Mouse (Mus musculus): ENCODE measurements around the gene Cherp. TPM values are rescaled to one million over a fixed set of nuclear protein-coding genes. Genes with fewer than 3 reads are reported as not detected.

Cherp gene
- total RNA-seq, 2 experiments from 2014 or later: 66.5 to 72.0 TPM

DNA sequence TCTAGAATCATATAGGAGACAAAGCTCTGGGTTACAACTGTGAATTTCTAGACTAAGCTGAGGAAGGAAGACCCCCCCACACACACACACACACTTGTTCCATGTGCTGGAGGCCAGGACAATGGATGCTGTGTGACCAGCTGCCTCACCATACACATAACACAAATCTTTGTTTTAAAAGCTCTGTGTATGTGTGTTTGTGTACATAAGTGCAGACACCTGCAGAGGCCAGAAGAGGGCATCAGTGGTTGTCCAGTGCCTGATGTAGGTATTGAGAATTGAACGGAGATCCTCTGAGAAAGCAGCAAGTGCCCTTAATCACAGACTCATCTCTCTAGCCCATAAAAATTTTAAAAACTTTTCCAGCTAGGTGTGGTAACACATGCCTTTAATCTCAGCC is 52.1 kb downstream of the Cherp start:
- intact Hi-C loops (cut with DNase I): no loop called here
- no peak for DNase-seq (ENCODE audit: extremely low spot score in 1 of 2, low spot score in 2 of 2)

DNA sequence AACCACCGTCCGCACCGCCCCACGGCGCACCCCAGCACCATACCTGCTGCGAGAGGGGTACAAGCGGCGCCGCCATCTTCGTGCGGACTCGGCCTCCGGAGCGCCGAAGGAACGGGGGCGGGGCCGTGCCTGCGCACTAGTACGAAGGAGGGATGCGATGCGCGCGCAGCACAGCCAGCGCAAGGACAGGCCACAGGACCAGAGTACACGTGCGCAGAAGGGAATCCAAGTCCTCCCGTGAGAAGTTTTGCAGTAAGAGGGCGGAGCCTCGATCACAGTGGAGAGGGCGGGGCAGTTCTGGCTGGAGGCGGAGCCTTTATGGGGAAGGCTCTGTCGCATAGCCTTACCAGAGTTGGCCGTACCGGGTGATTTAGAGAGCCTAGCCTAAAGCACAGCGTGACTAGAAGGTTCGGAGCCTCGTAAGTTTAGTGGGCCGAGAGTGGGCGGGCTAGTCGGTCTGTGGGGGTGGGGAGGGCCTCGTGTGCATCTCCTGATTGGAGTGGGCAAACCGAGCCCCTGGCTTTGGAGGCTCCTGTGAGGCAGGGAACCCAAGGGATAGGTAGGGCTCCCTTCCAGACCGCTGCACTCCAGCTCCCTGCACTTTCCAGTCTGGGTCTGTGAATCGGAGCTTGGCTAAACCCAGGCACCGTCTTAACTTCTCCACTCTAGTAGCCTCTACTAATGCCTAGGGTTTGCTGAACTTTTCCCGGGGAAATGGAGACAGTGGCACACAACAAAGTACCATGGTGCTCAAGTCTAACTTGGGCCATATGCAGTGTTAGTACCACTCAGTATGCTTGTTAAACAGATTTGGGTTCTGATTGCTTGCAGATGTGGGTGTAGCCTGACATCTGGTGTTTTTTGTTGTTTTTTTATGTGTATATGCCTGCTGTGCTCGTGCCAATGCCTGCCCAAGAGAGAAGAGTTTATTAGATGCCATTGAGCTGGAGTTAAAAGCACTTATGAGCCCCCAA is 53.4 kb downstream of the Cherp start, which contains the start of gene Eps15l1:
Eps15l1 (minus strand) TSS at position 99 of the 974 bp plus-strand sequence.
- peak; percentile 98 to 100 for DNase-seq (ENCODE audit: extremely low spot score in 1 of 2, low spot score in 2 of 2)
- intact Hi-C loops (cut with DNase I): no loop called here

GRCm38 (mm10) chr8:72420571-72421361 is 54.3 kb downstream of the Cherp start:
- peak; percentile 31 to 83 for DNase-seq (ENCODE audit: extremely low spot score in 1 of 2, low spot score in 2 of 2)
- intact Hi-C loops (cut with DNase I): no loop called here

DNA sequence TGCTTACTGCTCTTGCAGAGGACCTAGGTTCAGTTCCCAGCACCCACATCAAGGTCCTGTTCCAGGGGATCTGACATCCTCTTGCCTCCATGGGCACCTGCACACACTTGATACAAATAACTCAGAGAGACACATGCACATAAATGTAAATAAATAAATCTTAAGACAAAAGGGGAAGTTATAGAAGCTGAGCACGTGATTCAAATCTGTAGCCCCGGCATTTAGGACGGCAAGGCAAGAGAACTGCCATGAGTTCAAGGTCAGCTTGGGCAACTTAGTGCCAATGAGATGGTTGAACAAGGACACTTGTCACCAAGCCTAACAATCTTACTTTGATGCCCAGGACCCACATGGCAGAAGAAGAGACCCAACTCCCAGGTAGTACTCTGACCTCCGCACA is 57.0 kb downstream of the Cherp start:
- intact Hi-C loops (cut with DNase I): no loop called here
- no peak for DNase-seq (ENCODE audit: extremely low spot score in 1 of 2, low spot score in 2 of 2)

GRCm38 (mm10) chr8:72415252-72415651 is 59.8 kb downstream of the Cherp start:
- intact Hi-C loops (cut with DNase I): no loop called here
- no peak for DNase-seq (ENCODE audit: extremely low spot score in 1 of 2, low spot score in 2 of 2)

- no peak for DNase-seq (ENCODE audit: extremely low spot score in 1 of 2, low spot score in 2 of 2)
- intact Hi-C loops (cut with DNase I): no loop called here
Observed at GRCm38 (mm10) chr8:72413839-72414238, 61.2 kb downstream of the Cherp start.

Small RNA genes lying within 50 kb of the gene (microRNA-seq; reads per million reads assigned to microRNA genes)
- 5.5 reads per million, percentile 19 among the genes with 10 or more reads in this experiment for gene Mir7068

Other genes starting within 250 kb of the Cherp start
- gene Ap1m1, start 235.2 kb downstream of the Cherp start, total RNA-seq (2021): 100 to 1,000 TPM; 115 to 119 TPM
- gene Gm10282, start 170.0 kb downstream of the Cherp start, total RNA-seq (2021): 10 to 100 TPM in 1 of 2 experiments, 1 to 10 TPM in 1; 6.3 to 10.8 TPM
- 10 to 100 TPM; 15.4 to 18.9 TPM for gene Klf2, start 156.2 kb downstream of the Cherp start, total RNA-seq (2021)
- 10 to 100 TPM; 69.6 to 72.0 TPM for gene Eps15l1, start 53.8 kb downstream of the Cherp start, total RNA-seq (2021)
- 1 to 10 TPM in 1 of 2 experiments, under 1 TPM in 1; 0.88 to 1.0 TPM for gene Calr3, start 31.4 kb downstream of the Cherp start, total RNA-seq (2021)
- gene 1700030K09Rik, start 31.3 kb downstream of the Cherp start, total RNA-seq (2021): 10 to 100 TPM; 12.8 to 13.6 TPM
- gene Slc35e1, start 17.4 kb upstream of the Cherp start, total RNA-seq (2021): 10 to 100 TPM; 45.9 to 49.9 TPM
- 1 to 10 TPM; 9.4 to 9.6 TPM for gene Med26, start 73.0 kb upstream of the Cherp start, total RNA-seq (2021)
- gene Smim7, start 95.9 kb upstream of the Cherp start, total RNA-seq (2021): 100 to 1,000 TPM; 124 to 137 TPM
- 10 to 100 TPM; 91.3 to 98.5 TPM for gene Tmem38a, start 96.8 kb upstream of the Cherp start, total RNA-seq (2021)
- gene Nwd1, start 171.5 kb upstream of the Cherp start, total RNA-seq (2021): 10 to 100 TPM; 24.2 to 28.1 TPM
- 100 to 1,000 TPM; 148 to 159 TPM for gene Sin3b, start 248.1 kb upstream of the Cherp start, total RNA-seq (2021)

Measured in left cerebral cortex, postnatal 10 days (tissue).